Mouse (Mus musculus): ENCODE data around the gene Rnf32.

The Rnf32 gene

DNA sequence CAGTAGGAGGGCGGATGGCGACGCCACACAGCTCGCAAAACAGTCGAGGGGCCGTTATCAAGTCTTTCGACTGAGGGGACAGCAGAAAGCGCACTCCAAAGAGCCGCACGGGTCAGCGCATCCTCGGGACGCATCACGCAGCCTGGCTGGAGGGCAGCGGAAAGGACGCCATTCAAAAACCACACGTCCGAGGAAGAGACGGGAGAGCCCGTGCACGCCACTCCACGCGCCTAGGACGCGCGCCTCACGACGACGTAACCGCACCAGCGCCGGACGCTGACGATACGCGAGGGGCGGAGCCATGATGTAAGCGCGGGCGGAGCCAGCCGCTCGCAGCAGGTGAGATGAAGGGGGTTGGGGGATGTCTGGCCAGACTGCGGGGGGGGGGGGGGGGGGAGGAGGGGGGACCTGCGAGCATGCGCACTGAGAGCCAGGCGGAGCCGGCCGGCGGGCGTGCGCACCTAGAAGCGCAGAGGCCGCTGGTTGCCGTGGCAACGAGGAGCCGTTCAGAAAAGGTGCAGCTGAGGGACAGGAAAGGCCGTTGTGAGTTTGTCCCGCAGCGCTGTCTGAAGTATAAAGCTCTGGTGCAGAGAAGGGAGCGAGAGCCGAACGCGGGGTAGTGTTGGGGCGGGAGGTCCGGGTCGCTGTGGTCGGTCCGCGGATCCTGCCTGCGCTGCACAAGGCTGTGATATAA lies at the start of gene Rnf32:
Rnf32 (plus strand) TSS at position 423 of the 694 bp plus-strand sequence.
- DNase-seq (ENCODE audit: low read depth, low spot score) = peak; percentile 45

DNA sequence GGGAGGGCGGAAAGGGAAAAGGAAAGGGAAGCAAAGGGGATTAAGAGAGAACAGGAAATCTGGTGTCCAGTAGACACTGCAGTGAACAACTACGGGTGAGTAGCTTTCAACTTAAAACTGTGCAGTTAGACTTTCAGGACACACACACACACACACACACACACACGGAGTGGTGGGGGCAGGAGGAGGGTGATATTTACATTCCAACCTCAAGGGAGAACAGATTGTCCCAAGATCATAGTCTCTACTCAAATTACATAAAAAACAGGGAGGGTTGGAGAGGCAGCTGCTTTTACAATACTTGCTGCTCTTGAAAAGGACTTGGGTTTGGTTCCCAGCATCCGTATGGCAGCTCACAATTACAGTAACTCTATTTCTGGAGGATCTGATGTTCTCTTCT lies 45.6 kb upstream of the Rnf32 start:
- DNase-seq (ENCODE audit: low read depth, low spot score) = no peak

GRCm38 (mm10) chr5:29159849-29160248 lies 35.9 kb upstream of the Rnf32 start:
- DNase-seq (ENCODE audit: low read depth, low spot score) = no peak

- no peak for DNase-seq (ENCODE audit: low read depth, low spot score)
Observed at GRCm38 (mm10) chr5:29166947-29167346, 28.8 kb upstream of the Rnf32 start.

GRCm38 (mm10) chr5:29170193-29170592 lies 25.6 kb upstream of the Rnf32 start:
- DNase-seq (ENCODE audit: low read depth, low spot score) = no peak

- no peak for DNase-seq (ENCODE audit: low read depth, low spot score)
Observed at GRCm38 (mm10) chr5:29171165-29171564, 24.6 kb upstream of the Rnf32 start.

GRCm38 (mm10) chr5:29186798-29187197 lies 9.0 kb upstream of the Rnf32 start:
- DNase-seq (ENCODE audit: low read depth, low spot score) = no peak

GRCm38 (mm10) chr5:29195231-29195569 lies 592 bp upstream of the Rnf32 start:
- DNase-seq (ENCODE audit: low read depth, low spot score) = no peak

GRCm38 (mm10) chr5:29196264-29196658 lies 469 bp downstream of the Rnf32 start:
- DNase-seq (ENCODE audit: low read depth, low spot score) = no peak

DNA sequence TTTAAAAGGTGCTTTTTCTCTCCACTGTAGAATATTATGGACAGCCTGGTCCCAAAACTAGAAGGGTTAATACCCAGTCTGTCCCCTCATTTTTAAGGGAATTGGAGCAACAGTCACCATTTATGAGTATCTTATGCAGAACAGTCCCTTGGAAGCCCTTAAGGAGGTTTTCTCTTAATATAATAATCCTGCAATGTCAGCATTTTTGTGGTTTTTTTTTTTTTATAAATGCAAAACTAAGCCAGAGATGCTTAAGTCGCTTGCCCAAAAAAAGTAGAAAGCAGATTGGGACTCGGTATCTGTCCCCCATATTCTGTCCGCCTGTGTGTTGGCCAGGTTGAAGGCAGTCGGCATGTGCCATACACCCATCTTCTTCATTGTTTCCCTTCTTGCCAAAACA lies 1.4 kb downstream of the Rnf32 start:
- DNase-seq (ENCODE audit: low read depth, low spot score) = no peak

DNA sequence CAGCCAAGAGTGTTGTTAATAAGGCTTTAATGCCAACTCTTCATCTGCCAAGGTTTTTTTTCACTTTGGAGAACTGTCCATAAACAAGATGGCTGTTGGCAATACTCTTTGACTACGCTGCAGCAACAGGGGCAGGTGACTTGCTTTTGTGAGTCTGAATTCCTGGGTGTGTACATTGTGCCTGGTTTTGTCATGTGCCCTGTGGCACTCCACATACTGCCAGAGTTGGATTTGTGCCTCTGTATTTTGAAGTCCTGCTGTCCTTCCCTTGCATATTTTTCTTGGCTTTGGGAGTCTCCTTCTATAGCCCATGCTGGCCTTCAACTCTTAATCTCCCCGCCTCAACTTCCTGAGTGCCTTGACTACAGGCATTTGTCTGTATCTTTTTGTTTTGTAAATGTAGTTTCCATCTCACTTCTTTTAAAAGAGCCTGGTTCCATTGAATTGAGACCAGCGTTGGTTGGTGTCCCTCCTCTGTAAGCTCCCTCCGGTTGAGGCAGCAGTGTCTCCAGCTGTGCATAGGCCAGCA lies 3.2 kb downstream of the Rnf32 start:
- no peak for DNase-seq (ENCODE audit: low read depth, low spot score)

DNA sequence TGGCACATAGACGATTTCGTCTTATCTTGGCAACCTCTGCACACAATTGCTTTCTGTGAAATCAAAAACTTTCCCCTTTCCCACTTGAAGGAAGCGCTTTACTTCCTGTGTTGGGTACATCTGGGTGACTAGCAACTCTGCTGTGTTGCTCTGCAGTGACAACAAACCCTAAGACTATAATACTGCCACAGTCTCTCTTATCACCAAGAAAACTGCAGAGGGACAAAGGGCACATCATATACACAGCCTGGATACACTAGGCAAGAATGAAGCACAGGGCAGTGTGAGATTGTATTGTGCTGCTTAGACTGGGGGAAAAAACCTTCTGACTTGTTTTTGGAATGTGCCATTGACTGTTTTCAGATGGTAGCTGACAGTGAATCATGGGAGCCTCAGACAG lies 4.1 kb downstream of the Rnf32 start:
- DNase-seq (ENCODE audit: low read depth, low spot score) = no peak

DNA sequence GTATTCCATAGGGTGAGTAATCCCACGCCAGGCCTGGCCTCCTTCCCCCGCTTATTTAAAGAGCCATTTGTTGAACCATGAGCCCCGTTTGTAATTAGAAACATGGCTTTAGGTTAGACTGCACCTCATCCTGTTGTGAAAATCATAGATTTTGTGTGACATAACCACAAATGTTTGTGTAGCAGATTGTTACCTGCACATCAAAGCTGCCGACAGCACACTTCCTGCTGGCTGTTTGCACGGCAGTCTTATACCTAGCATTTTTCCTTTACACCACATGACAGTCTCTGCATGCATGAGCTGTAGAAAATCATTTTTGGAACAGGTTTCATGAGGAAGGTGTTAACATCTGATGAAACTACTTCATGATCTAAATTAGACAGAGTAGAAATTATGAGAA lies 9.9 kb downstream of the Rnf32 start:
- no peak for DNase-seq (ENCODE audit: low read depth, low spot score)

GRCm38 (mm10) chr5:29211980-29212555 lies 16.3 kb downstream of the Rnf32 start:
- DNase-seq (ENCODE audit: low read depth, low spot score) = no peak

- DNase-seq (ENCODE audit: low read depth, low spot score) = no peak
Observed at GRCm38 (mm10) chr5:29217997-29218396, 22.2 kb downstream of the Rnf32 start.

- DNase-seq (ENCODE audit: low read depth, low spot score) = no peak
Observed at GRCm38 (mm10) chr5:29224089-29224488, 28.3 kb downstream of the Rnf32 start.

- no peak for DNase-seq (ENCODE audit: low read depth, low spot score)
Observed at GRCm38 (mm10) chr5:29230481-29230880, 34.7 kb downstream of the Rnf32 start.

DNA sequence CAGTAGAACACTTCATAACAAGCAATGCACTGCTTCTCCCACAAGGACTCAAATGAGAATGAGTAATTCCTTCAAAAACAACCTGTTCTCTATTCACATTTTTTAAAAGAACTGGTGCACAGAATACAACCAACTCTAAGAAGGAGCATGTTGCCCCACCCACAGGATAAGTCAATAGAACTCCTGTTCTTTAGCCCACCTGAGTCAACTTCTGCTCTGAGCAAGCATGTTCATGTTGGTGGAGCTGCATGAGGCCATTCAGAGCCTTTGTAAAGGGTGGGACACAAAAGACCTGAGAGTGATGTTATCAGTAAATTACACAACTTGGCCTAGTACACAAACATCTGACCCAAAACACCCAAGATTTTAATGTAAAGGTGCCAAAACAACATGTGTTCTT lies 42.6 kb downstream of the Rnf32 start:
- DNase-seq (ENCODE audit: low read depth, low spot score) = no peak

- no peak for DNase-seq (ENCODE audit: low read depth, low spot score)
Observed at GRCm38 (mm10) chr5:29244769-29245168, 49.0 kb downstream of the Rnf32 start.

GRCm38 (mm10) chr5:29250795-29251495 lies 55.2 kb downstream of the Rnf32 start:
- DNase-seq (ENCODE audit: low read depth, low spot score) = no peak

DNA sequence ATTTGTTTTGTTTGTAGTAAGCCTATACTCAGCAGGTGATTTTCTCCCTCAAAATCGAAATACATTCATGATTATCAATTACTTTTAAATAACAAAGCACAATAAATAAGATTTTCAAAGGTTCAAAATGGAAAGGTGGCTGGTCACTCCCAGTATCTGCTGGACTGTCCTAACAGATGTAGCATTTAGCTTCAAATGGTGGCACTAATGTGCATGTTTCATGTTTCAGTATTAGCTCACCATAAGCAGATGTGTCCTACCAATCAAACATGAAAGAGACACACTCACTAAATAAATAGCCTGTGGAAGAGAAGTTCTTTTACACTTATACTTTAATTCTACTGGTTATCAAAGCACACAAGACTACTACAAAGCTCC lies 55.7 kb downstream of the Rnf32 start:
- no peak for DNase-seq (ENCODE audit: low read depth, low spot score)

- no peak for DNase-seq (ENCODE audit: low read depth, low spot score)
Observed at GRCm38 (mm10) chr5:29253876-29254275, 58.1 kb downstream of the Rnf32 start.

DNA sequence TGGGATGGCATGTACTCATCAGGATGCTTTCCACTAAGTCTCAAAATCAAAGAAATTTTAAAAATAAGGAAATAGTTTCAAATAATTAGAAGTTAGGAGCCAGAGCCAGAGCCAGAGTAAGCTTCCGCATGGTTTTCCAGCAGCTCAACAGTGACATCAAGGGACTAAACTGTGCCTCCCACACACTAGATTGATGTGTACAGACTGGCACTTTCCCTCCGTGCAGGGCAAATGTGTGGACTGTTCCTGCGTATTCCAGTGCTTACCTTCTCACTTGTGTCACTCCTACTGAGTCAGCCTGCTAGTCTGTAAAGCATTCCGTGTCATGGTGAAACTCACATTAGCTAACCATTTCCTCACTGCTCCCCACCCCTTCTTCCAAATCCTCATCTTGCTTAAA lies 75.1 kb downstream of the Rnf32 start:
- no peak for DNase-seq (ENCODE audit: low read depth, low spot score)

All from skeletal muscle tissue, adult 2 months (tissue).